ENCODE assay signal across 8 mouse cellular contexts in the genomic region with DNA sequence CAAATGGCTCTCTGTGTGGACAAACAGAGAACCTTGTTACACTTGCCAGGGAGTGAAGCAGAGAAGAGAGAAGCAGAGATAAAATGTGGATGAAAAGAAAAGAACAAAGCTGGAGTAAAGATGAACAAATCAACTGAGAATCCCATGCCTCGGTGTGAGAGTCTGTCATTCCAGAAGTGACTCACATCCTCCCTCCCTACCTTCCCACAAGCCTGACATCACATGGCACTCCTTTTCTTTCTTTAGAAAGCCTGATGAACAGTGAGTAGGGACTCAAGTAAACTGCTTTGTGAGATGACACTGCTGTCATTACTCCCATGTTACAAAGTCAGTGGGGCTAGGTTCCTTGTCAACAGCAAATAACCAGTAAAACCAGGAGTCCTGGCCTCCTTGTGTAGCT.
"Had no signal": no experiment of that assay in that cellular context is flagged by ENCODE, and none has a peak within 500 bp of the region (broad histone marks: within the 10 kb centered on the region; RNA-seq: fewer than 3 reads in every experiment).

No protein-coding gene starts in this region.

- DNase-seq: kidney, adult 11 months; kidney, adult 9 months; kidney, postnatal 36 days; lung, adult 2 months; lung, postnatal 14 days; thymus, adult 18-20 months; thymus, postnatal 25 days had no signal

- ATAC-seq: midbrain, embryonic 13.5 days had no signal
